Mouse (Mus musculus) lung, embryonic 16.5 days (tissue): Measurements from ENCODE around the gene A530016L24Rik. TPM values are rescaled to one million over a fixed set of nuclear protein-coding genes. Genes with fewer than 3 reads are reported as not detected.

Experiments
- ATAC-seq: fragments of 200-750 bp; cut with Nextera tagmentation; 2 replicates; pipeline ENCODE4 v1.8.0; 2017; ENCODE audit warnings: low read depth, mild to moderate bottlenecking, moderate library complexity
- H3K27ac ChIP-seq: fragments of 300-500 bp; sonication (generic); 2 replicates; pipeline ENCODE4 v1.5.1; 2014; ENCODE audit warnings: mild to moderate bottlenecking, control low read depth, low read length
- H3K27me3 ChIP-seq: fragments of 300-500 bp; sonication (generic); 2 replicates; pipeline ENCODE4 v1.6.1; 2014; ENCODE audit warnings: low read depth, low read length, mixed read lengths; ENCODE audit not compliant: control insufficient read depth, insufficient read depth
- H3K36me3 ChIP-seq: fragments of 300-500 bp; sonication (generic); 2 replicates; pipeline ENCODE4 v1.6.1; 2014; ENCODE audit warnings: low read length; ENCODE audit not compliant: control insufficient read depth, insufficient read depth
- H3K4me1 ChIP-seq: fragments of 300-500 bp; sonication (generic); replicated peaks from 2 replicates; pipeline ENCODE4 v1.6.1; 2014; ENCODE audit warnings: low read length, mixed read lengths; ENCODE audit not compliant: control insufficient read depth, insufficient read depth
- H3K4me2 ChIP-seq: fragments of 300-500 bp; sonication (generic); 2 replicates; pipeline ENCODE4 v1.6.1; 2014; ENCODE audit warnings: low read depth, low read length, control low read depth
- H3K4me3 ChIP-seq: fragments of 300-500 bp; sonication (generic); 2 replicates; pipeline ENCODE4 v1.5.1; 2014; ENCODE audit warnings: mild to moderate bottlenecking, low read length, control low read depth
- H3K9ac ChIP-seq: fragments of 300-500 bp; sonication (generic); 2 replicates; pipeline ENCODE4 v1.6.1; 2014; ENCODE audit warnings: low read length, control low read depth
- H3K9me3 ChIP-seq: fragments of 300-500 bp; sonication (generic); 2 replicates; pipeline ENCODE4 v1.6.1; 2016; ENCODE audit warnings: low read length; ENCODE audit not compliant: control insufficient read depth
- WGBS: fragments of 180-500 bp; shearing (Covaris S2); extraction: QIAGEN DNeasy Blood & Tissue Kit; methylation state at CpG from one replicate; pipeline ENCODE4 v1.1.7; 2014; 5-methylcytosine and 5-hydroxymethylcytosine counted together
- polyA plus RNA-seq: library from polyadenylated mRNA; unstranded; fragments of >200 nt; fragmentation: Nextera tagmentation; extraction: Ambion mirVana; gene quantifications from 2 replicates; pipeline ENCODE4 v1.2.1, GENCODE M21; 2015

The A530016L24Rik gene
- polyA plus RNA-seq, 1 experiment from 2014 or later: 0.10 TPM

- Histone ChIP-seq H3K9ac (no peak overlapping the region), H3K4me1 (no peaks in the 10 kb centered on the region), H3K36me3 (no peaks in the 10 kb centered on the region), H3K27me3 (no peaks in the 10 kb centered on the region), H3K4me2 (no peak overlapping the region), H3K4me3 (no peak overlapping the region), H3K27ac (no peak overlapping the region), H3K9me3 (no peaks in the 10 kb centered on the region)
- WGBS: 69% methylated on average over 12 of the region's 12 CpGs
- no peak for ATAC-seq
These were observed 26.8 kb upstream of the A530016L24Rik start for GRCm38 (mm10) chr12:112462423-112462822.

- no peak overlapping the region for H3K27ac ChIP-seq
- no peak overlapping the region for H3K9ac ChIP-seq
- no peak for ATAC-seq
- no peaks in the 10 kb centered on the region for H3K4me1 ChIP-seq
- no peak overlapping the region for H3K4me3 ChIP-seq
- H3K9me3 ChIP-seq: no peaks in the 10 kb centered on the region
- H3K36me3 ChIP-seq: no peaks in the 10 kb centered on the region
- H3K4me2 ChIP-seq: no peak overlapping the region
- 65% methylated on average over 4 of the region's 4 CpGs for WGBS
- H3K27me3 ChIP-seq: no peaks in the 10 kb centered on the region
These were observed 26.0 kb upstream of the A530016L24Rik start for GRCm38 (mm10) chr12:112463209-112463608.

GRCm38 (mm10) chr12:112463750-112464444, 25.4 kb upstream of the A530016L24Rik start:
- H3K27ac ChIP-seq: no peak overlapping the region
- WGBS: 62% methylated on average over 3 of the region's 3 CpGs
- no peaks in the 10 kb centered on the region for H3K4me1 ChIP-seq
- ATAC-seq: no peak
- H3K9me3 ChIP-seq: no peaks in the 10 kb centered on the region
- no peak overlapping the region for H3K4me2 ChIP-seq
- no peak overlapping the region for H3K4me3 ChIP-seq
- H3K9ac ChIP-seq: no peak overlapping the region
- H3K36me3 ChIP-seq: no peaks in the 10 kb centered on the region
- no peaks in the 10 kb centered on the region for H3K27me3 ChIP-seq

GRCm38 (mm10) chr12:112464516-112464915, 24.7 kb upstream of the A530016L24Rik start:
- Histone ChIP-seq H3K9ac (no peak overlapping the region), H3K36me3 (no peaks in the 10 kb centered on the region), H3K27ac (no peak overlapping the region), H3K4me2 (no peak overlapping the region), H3K9me3 (no peaks in the 10 kb centered on the region), H3K4me1 (no peaks in the 10 kb centered on the region), H3K27me3 (no peaks in the 10 kb centered on the region), H3K4me3 (no peak overlapping the region)
- 66% methylated on average over 3 of the region's 3 CpGs for WGBS
- ATAC-seq: no peak

GRCm38 (mm10) chr12:112465928-112466327, 23.3 kb upstream of the A530016L24Rik start:
- 82% methylated on average over 17 of the region's 17 CpGs for WGBS
- no peak overlapping the region for H3K4me3 ChIP-seq
- no peaks in the 10 kb centered on the region for H3K36me3 ChIP-seq
- H3K9me3 ChIP-seq: no peaks in the 10 kb centered on the region
- H3K9ac ChIP-seq: no peak overlapping the region
- no peak for ATAC-seq
- H3K27me3 ChIP-seq: no peaks in the 10 kb centered on the region
- no peaks in the 10 kb centered on the region for H3K4me1 ChIP-seq
- H3K27ac ChIP-seq: no peak overlapping the region
- H3K4me2 ChIP-seq: no peak overlapping the region

- Histone ChIP-seq H3K9me3 (no peaks in the 10 kb centered on the region), H3K27ac (no peak overlapping the region), H3K4me1 (no peaks in the 10 kb centered on the region), H3K4me2 (no peak overlapping the region), H3K9ac (no peak overlapping the region), H3K27me3 (no peaks in the 10 kb centered on the region), H3K4me3 (no peak overlapping the region), H3K36me3 (no peaks in the 10 kb centered on the region)
- no peak for ATAC-seq
- WGBS: 72% methylated on average over 10 of the region's 10 CpGs
These were observed 21.9 kb upstream of the A530016L24Rik start for GRCm38 (mm10) chr12:112467387-112467786.

- no peak overlapping the region for H3K27ac ChIP-seq
These were observed 19.9 kb upstream of the A530016L24Rik start for GRCm38 (mm10) chr12:112469393-112469792.

GRCm38 (mm10) chr12:112470216-112470615, 19.0 kb upstream of the A530016L24Rik start:
- WGBS: 74% methylated on average over 5 of the region's 5 CpGs
- Histone ChIP-seq H3K4me3 (no peak overlapping the region), H3K9me3 (no peaks in the 10 kb centered on the region), H3K4me1 (no peaks in the 10 kb centered on the region), H3K36me3 (no peaks in the 10 kb centered on the region), H3K4me2 (no peak overlapping the region), H3K9ac (no peak overlapping the region), H3K27me3 (no peaks in the 10 kb centered on the region), H3K27ac (no peak overlapping the region)
- ATAC-seq: no peak

More at GRCm38 (mm10) chr12:112469393-112469792, 19.9 kb upstream of the A530016L24Rik start:
- H3K4me1 ChIP-seq: no peaks in the 10 kb centered on the region
- no peaks in the 10 kb centered on the region for H3K27me3 ChIP-seq
- H3K4me2 ChIP-seq: no peak overlapping the region
- H3K9ac ChIP-seq: no peak overlapping the region
- no peaks in the 10 kb centered on the region for H3K36me3 ChIP-seq
- no peak for ATAC-seq
- H3K9me3 ChIP-seq: no peaks in the 10 kb centered on the region
- WGBS: 87% methylated on average over 7 of the region's 7 CpGs
- H3K4me3 ChIP-seq: no peak overlapping the region

GRCm38 (mm10) chr12:112473777-112474176, 15.5 kb upstream of the A530016L24Rik start:
- WGBS: 17% methylated on average over 9 of the region's 9 CpGs
- no peak overlapping the region for H3K27ac ChIP-seq
- no peak overlapping the region for H3K9ac ChIP-seq
- no peaks in the 10 kb centered on the region for H3K9me3 ChIP-seq
- ATAC-seq: peak; percentile 79
- no peaks in the 10 kb centered on the region for H3K4me1 ChIP-seq
- no peak overlapping the region for H3K4me3 ChIP-seq
- no peaks in the 10 kb centered on the region for H3K27me3 ChIP-seq
- H3K36me3 ChIP-seq: no peaks in the 10 kb centered on the region
- no peak overlapping the region for H3K4me2 ChIP-seq
